Mouse (Mus musculus) megakaryocyte, embryonic 14.5 days (primary cell): ENCODE data around the gene Hist1h1c. TPM values are rescaled to one million over a fixed set of nuclear protein-coding genes. Genes with fewer than 3 reads are reported as not detected.

Experiments
- H3K27me3 ChIP-seq: replicated peaks from 2 replicates; pipeline ENCODE3; 2012; ENCODE audit warnings: inconsistent platforms
- H3K36me3 ChIP-seq: replicated peaks from 2 replicates; pipeline ENCODE3; 2012; ENCODE audit warnings: low read length, inconsistent platforms, mixed read lengths
- H3K4me1 ChIP-seq: 2 replicates; pipeline ENCODE4 v1.6.1; 2012; ENCODE audit warnings: inconsistent platforms
- H3K4me3 ChIP-seq: replicated peaks from 2 replicates; pipeline ENCODE3; 2012; ENCODE audit warnings: moderate library complexity, mild to moderate bottlenecking, inconsistent platforms
- H3K9me3 ChIP-seq: 2 replicates; pipeline ENCODE4 v1.6.1; 2012; ENCODE audit warnings: inconsistent platforms
- FLI1 ChIP-seq: IDR thresholded peaks from 2 replicates; pipeline ENCODE4 v1.6.1; 2012; ENCODE audit warnings: low read length, inconsistent platforms, mixed read lengths
- GATA1 ChIP-seq: IDR thresholded peaks from 3 replicates; pipeline ENCODE4 v1.6.1; 2012; ENCODE audit warnings: mixed read lengths, low read length, inconsistent platforms, borderline replicate concordance
- polyA plus RNA-seq: library from polyadenylated mRNA; stranded (reverse); fragments of >175 nt; gene quantifications from 2 replicates; pipeline ENCODE4 v1.2.3, GENCODE M21; 2012; ENCODE audit warnings: low replicate concordance; ENCODE audit not compliant: insufficient read depth

Gene Hist1h1c
- polyA plus RNA-seq, 1 experiment: 402 TPM

GRCm38 (mm10) chr13:23732156-23732804 is 6.3 kb upstream of the Hist1h1c start:
- no peak for TF ChIP-seq FLI1
- no peak for TF ChIP-seq GATA1
- H3K4me3 ChIP-seq: no peak overlapping the region

GRCm38 (mm10) chr13:23737091-23737490 is 1.5 kb upstream of the Hist1h1c start:
- Histone ChIP-seq H3K27me3 (no peaks in the 10 kb centered on the region), H3K9me3 (no peaks in the 10 kb centered on the region), H3K4me3 (no peak overlapping the region), H3K36me3 (no peaks in the 10 kb centered on the region), H3K4me1 (peaks cover 20% of the 10 kb centered on the region)
- TF ChIP-seq GATA1 (no peak), FLI1 (no peak)

More at GRCm38 (mm10) chr13:23732156-23732804, 6.3 kb upstream of the Hist1h1c start:
- Histone ChIP-seq H3K36me3 (no peaks in the 10 kb centered on the region), H3K27me3 (no peaks in the 10 kb centered on the region), H3K4me1 (peaks cover 19% of the 10 kb centered on the region), H3K9me3 (no peaks in the 10 kb centered on the region)

GRCm38 (mm10) chr13:23738041-23738440 is 567 bp upstream of the Hist1h1c start:
- Histone ChIP-seq H3K4me3 (peak overlapping the region; percentile 95), H3K9me3 (no peaks in the 10 kb centered on the region), H3K36me3 (no peaks in the 10 kb centered on the region), H3K4me1 (peaks cover 23% of the 10 kb centered on the region), H3K27me3 (no peaks in the 10 kb centered on the region)
- TF ChIP-seq GATA1: no peak
- TF ChIP-seq FLI1: no peak

- H3K27me3 ChIP-seq: no peaks in the 10 kb centered on the region
- no peak for TF ChIP-seq FLI1
- no peak for TF ChIP-seq GATA1
- no peaks in the 10 kb centered on the region for H3K36me3 ChIP-seq
- H3K4me3 ChIP-seq: peak overlapping the region; percentile 95
- H3K9me3 ChIP-seq: no peaks in the 10 kb centered on the region
- peaks cover 30% of the 10 kb centered on the region for H3K4me1 ChIP-seq
Observed at GRCm38 (mm10) chr13:23739069-23739921, 687 bp downstream of the Hist1h1c start.

GRCm38 (mm10) chr13:23739922-23740252 is 1.3 kb downstream of the Hist1h1c start:
- TF ChIP-seq GATA1 (no peak), FLI1 (no peak)
- Histone ChIP-seq H3K27me3 (no peaks in the 10 kb centered on the region), H3K9me3 (no peaks in the 10 kb centered on the region), H3K4me1 (peaks cover 35% of the 10 kb centered on the region), H3K36me3 (no peaks in the 10 kb centered on the region), H3K4me3 (peak overlapping the region; percentile 95)

GRCm38 (mm10) chr13:23740256-23740840 is 1.7 kb downstream of the Hist1h1c start:
- Histone ChIP-seq H3K4me1 (peaks cover 35% of the 10 kb centered on the region), H3K27me3 (no peaks in the 10 kb centered on the region), H3K36me3 (no peaks in the 10 kb centered on the region), H3K9me3 (no peaks in the 10 kb centered on the region), H3K4me3 (peak overlapping the region; percentile 95)
- TF ChIP-seq FLI1 (no peak), GATA1 (no peak)

- Histone ChIP-seq H3K36me3 (no peaks in the 10 kb centered on the region), H3K4me3 (peak overlapping the region; percentile 95), H3K4me1 (peaks cover 35% of the 10 kb centered on the region), H3K9me3 (no peaks in the 10 kb centered on the region), H3K27me3 (no peaks in the 10 kb centered on the region)
- TF ChIP-seq FLI1 (no peak), GATA1 (no peak)
Observed at GRCm38 (mm10) chr13:23740910-23741309, 2.3 kb downstream of the Hist1h1c start.

- Histone ChIP-seq H3K9me3 (no peaks in the 10 kb centered on the region), H3K4me1 (peaks cover 36% of the 10 kb centered on the region), H3K27me3 (no peaks in the 10 kb centered on the region), H3K4me3 (peak overlapping the region; percentile 14), H3K36me3 (no peaks in the 10 kb centered on the region)
- TF ChIP-seq GATA1 (no peak), FLI1 (no peak)
Observed at GRCm38 (mm10) chr13:23742007-23742406, 3.4 kb downstream of the Hist1h1c start.

GRCm38 (mm10) chr13:23743215-23743614 is 4.6 kb downstream of the Hist1h1c start:
- peaks cover 40% of the 10 kb centered on the region for H3K4me1 ChIP-seq
- H3K4me3 ChIP-seq: no peak overlapping the region

GRCm38 (mm10) chr13:23743963-23744362 is 5.4 kb downstream of the Hist1h1c start:
- Histone ChIP-seq H3K4me1 (peaks cover 46% of the 10 kb centered on the region), H3K9me3 (no peaks in the 10 kb centered on the region), H3K27me3 (no peaks in the 10 kb centered on the region), H3K4me3 (peak overlapping the region; percentile 67), H3K36me3 (no peaks in the 10 kb centered on the region)
- TF ChIP-seq FLI1: no peak
- no peak for TF ChIP-seq GATA1

More at GRCm38 (mm10) chr13:23743215-23743614, 4.6 kb downstream of the Hist1h1c start:
- H3K27me3 ChIP-seq: no peaks in the 10 kb centered on the region
- H3K36me3 ChIP-seq: no peaks in the 10 kb centered on the region
- TF ChIP-seq GATA1 (no peak), FLI1 (no peak)
- H3K9me3 ChIP-seq: no peaks in the 10 kb centered on the region
